Mouse (Mus musculus) frontal cortex, postnatal 14 days (tissue): ENCODE results near the gene Lemd2.
A peak's percentile ranks its signal among the peaks of the same experiment; 100 is the strongest.
"Not testable (repeated sequence)": the region's sequence is repeated elsewhere in the genome, so short reads cannot be mapped to it uniquely, and the experiment has no call there.

Experiments
- DNase-seq, 2 experiments: peaks; one replicate each; pipeline ENCODE4 v3.0.0; 2022; ENCODE audit warnings: low spot score in 2 of 2

Lemd2 gene

GRCm38 (mm10) chr17:27204075-27204909, at the start of gene Lemd2:
Gene Lemd2, minus strand, starts transcription at chr17:27204469.
- peak; percentile 90 for DNase-seq

- no peak for DNase-seq
These were observed 46.9 kb upstream of the Lemd2 start for GRCm38 (mm10) chr17:27251150-27251549.

- DNase-seq: peak in 1 of 2 experiments; percentile 6
These were observed 46.2 kb upstream of the Lemd2 start for GRCm38 (mm10) chr17:27250461-27250860.

GRCm38 (mm10) chr17:27249073-27249472, 44.8 kb upstream of the Lemd2 start:
- DNase-seq: no peak

GRCm38 (mm10) chr17:27247680-27248386, 43.6 kb upstream of the Lemd2 start:
- DNase-seq: no peak

- DNase-seq: no peak
These were observed 41.6 kb upstream of the Lemd2 start for GRCm38 (mm10) chr17:27245851-27246381.

- DNase-seq: no peak
These were observed 40.6 kb upstream of the Lemd2 start for GRCm38 (mm10) chr17:27244912-27245311.

- peak; percentile 79 to 82 for DNase-seq
These were observed 38.2 kb upstream of the Lemd2 start for GRCm38 (mm10) chr17:27242194-27243189.

GRCm38 (mm10) chr17:27240556-27241457, 36.5 kb upstream of the Lemd2 start:
- DNase-seq: peak; percentile 69 to 79

GRCm38 (mm10) chr17:27239941-27240340, 35.7 kb upstream of the Lemd2 start:
- DNase-seq: no peak

GRCm38 (mm10) chr17:27238637-27239036, 34.4 kb upstream of the Lemd2 start:
- no peak for DNase-seq

GRCm38 (mm10) chr17:27237731-27238130, 33.5 kb upstream of the Lemd2 start:
- no peak for DNase-seq

- DNase-seq: no peak
These were observed 29.0 kb upstream of the Lemd2 start for GRCm38 (mm10) chr17:27233298-27233697.

- no peak for DNase-seq
These were observed 27.9 kb upstream of the Lemd2 start for GRCm38 (mm10) chr17:27232176-27232575.

GRCm38 (mm10) chr17:27231586-27231985, 27.3 kb upstream of the Lemd2 start:
- not testable (repeated sequence) for DNase-seq

- DNase-seq: peak; percentile 57 to 72
These were observed 26.9 kb upstream of the Lemd2 start for GRCm38 (mm10) chr17:27231146-27231503.

GRCm38 (mm10) chr17:27230455-27231145, 26.3 kb upstream of the Lemd2 start:
- DNase-seq: no peak

- no peak for DNase-seq
These were observed 25.6 kb upstream of the Lemd2 start for GRCm38 (mm10) chr17:27229710-27230454.
